Mouse (Mus musculus) embryo, embryonic 11 days (tissue): ENCODE data around the gene Neu3.

Experiments used
- DNase-seq: peaks from one replicate; pipeline ENCODE4 v3.0.0-alpha.2; 2015

Gene Neu3

GRCm38 (mm10) chr7:99828083-99828570 lies at the start of gene Neu3:
Gene Neu3, minus strand, starts transcription at chr7:99828417.
- DNase-seq, result peak; percentile 93

- peak; percentile 91 for DNase-seq
Measured at GRCm38 (mm10) chr7:99876345-99876744, 48.1 kb upstream of the Neu3 start.

GRCm38 (mm10) chr7:99875891-99876290 lies 47.7 kb upstream of the Neu3 start:
- DNase-seq, result no peak

GRCm38 (mm10) chr7:99873965-99874364 lies 45.7 kb upstream of the Neu3 start:
- no peak for DNase-seq

GRCm38 (mm10) chr7:99869296-99869695 lies 41.1 kb upstream of the Neu3 start:
- no peak for DNase-seq

- DNase-seq, result no peak
Measured at GRCm38 (mm10) chr7:99865219-99865618, 37.0 kb upstream of the Neu3 start.

GRCm38 (mm10) chr7:99864241-99865028 lies 36.2 kb upstream of the Neu3 start:
- peak; percentile 54 for DNase-seq

GRCm38 (mm10) chr7:99863362-99863761 lies 35.1 kb upstream of the Neu3 start, which contains the start of gene Spcs2:
Gene Spcs2, minus strand, starts transcription at chr7:99863462.
- DNase-seq, result no peak

GRCm38 (mm10) chr7:99858813-99859585 lies 30.8 kb upstream of the Neu3 start, which contains the start of gene Xrra1:
Gene Xrra1, plus strand, starts transcription at chr7:99859116.
- DNase-seq, result peak; percentile 99

- DNase-seq, result no peak
Measured at GRCm38 (mm10) chr7:99858175-99858812, 30.1 kb upstream of the Neu3 start.

- no peak for DNase-seq
Measured at GRCm38 (mm10) chr7:99856266-99856861, 28.1 kb upstream of the Neu3 start.

- DNase-seq, result no peak
Measured at GRCm38 (mm10) chr7:99854311-99854710, 26.1 kb upstream of the Neu3 start.

GRCm38 (mm10) chr7:99853350-99853749 lies 25.1 kb upstream of the Neu3 start:
- DNase-seq, result no peak

GRCm38 (mm10) chr7:99851618-99852017 lies 23.4 kb upstream of the Neu3 start:
- DNase-seq, result no peak

- DNase-seq, result no peak
Measured at GRCm38 (mm10) chr7:99851121-99851520, 22.9 kb upstream of the Neu3 start.

GRCm38 (mm10) chr7:99850534-99850933 lies 22.3 kb upstream of the Neu3 start:
- no peak for DNase-seq

GRCm38 (mm10) chr7:99845533-99846236 lies 17.5 kb upstream of the Neu3 start:
- no peak for DNase-seq

GRCm38 (mm10) chr7:99838241-99838640 lies 10.0 kb upstream of the Neu3 start:
- DNase-seq, result no peak

- no peak for DNase-seq
Measured at GRCm38 (mm10) chr7:99837358-99838071, 9.3 kb upstream of the Neu3 start.

- DNase-seq, result no peak
Measured at GRCm38 (mm10) chr7:99836781-99837180, 8.6 kb upstream of the Neu3 start.

GRCm38 (mm10) chr7:99834314-99834853 lies 6.2 kb upstream of the Neu3 start:
- no peak for DNase-seq
